Mouse (Mus musculus): ENCODE measurements around the gene Rps27rt. TPM values are rescaled to one million over a fixed set of nuclear protein-coding genes. Genes with fewer than 3 reads are reported as not detected.
"Not testable (repeated sequence)": the region's sequence is repeated elsewhere in the genome, so short reads cannot be mapped to it uniquely, and the experiment has no call there.

The Rps27rt gene
- polyA plus RNA-seq, 1 experiment from 2014 or later = 392 TPM

GRCm38 (mm10) chr9:114966286-114966685 is 16.3 kb downstream of the Rps27rt start:
- H3K4me2 ChIP-seq; H3K4me3 ChIP-seq (ENCODE audit: low read depth, low read length); H3K4me1 ChIP-seq (ENCODE audit: control insufficient read depth, insufficient read depth, low read length); H3K9me3 ChIP-seq (ENCODE audit: control insufficient read depth, low read length); ATAC-seq (ENCODE audit: low FRiP score); DNase-seq (ENCODE audit: low spot score, missing footprints); H3K9ac ChIP-seq (ENCODE audit: low read length); H3K36me3 ChIP-seq (ENCODE audit: control insufficient read depth, insufficient read depth, low read length); H3K27me3 ChIP-seq (ENCODE audit: control insufficient read depth, insufficient read depth, low read length); H3K27ac ChIP-seq (ENCODE audit: low read depth, low read length): not testable (repeated sequence)
- WGBS = 86% methylated on average over 7 of the region's 7 CpGs

GRCm38 (mm10) chr9:114964093-114964492 is 18.4 kb downstream of the Rps27rt start:
- no peak for ATAC-seq (ENCODE audit: low FRiP score)
- Histone ChIP-seq H3K36me3 (ENCODE audit: control insufficient read depth, insufficient read depth, low read length) (no peaks in the 10 kb centered on the region), H3K9me3 (ENCODE audit: control insufficient read depth, low read length) (no peaks in the 10 kb centered on the region), H3K4me3 (ENCODE audit: low read depth, low read length) (no peak overlapping the region), H3K27ac (ENCODE audit: low read depth, low read length) (no peak overlapping the region), H3K4me1 (ENCODE audit: control insufficient read depth, insufficient read depth, low read length) (no peaks in the 10 kb centered on the region), H3K27me3 (ENCODE audit: control insufficient read depth, insufficient read depth, low read length) (no peaks in the 10 kb centered on the region), H3K4me2 (no peak overlapping the region), H3K9ac (ENCODE audit: low read length) (no peak overlapping the region)
- DNase-seq (ENCODE audit: low spot score, missing footprints) = no peak
- 63% methylated on average over 3 of the region's 3 CpGs for WGBS

- no peaks in the 10 kb centered on the region for H3K27me3 ChIP-seq (ENCODE audit: control insufficient read depth, insufficient read depth, low read length)
- H3K9ac ChIP-seq (ENCODE audit: low read length) = no peak overlapping the region
- H3K36me3 ChIP-seq (ENCODE audit: control insufficient read depth, insufficient read depth, low read length) = no peaks in the 10 kb centered on the region
- H3K9me3 ChIP-seq (ENCODE audit: control insufficient read depth, low read length) = no peaks in the 10 kb centered on the region
- no peak overlapping the region for H3K4me3 ChIP-seq (ENCODE audit: low read depth, low read length)
- H3K4me2 ChIP-seq = no peak overlapping the region
- no peaks in the 10 kb centered on the region for H3K4me1 ChIP-seq (ENCODE audit: control insufficient read depth, insufficient read depth, low read length)
- ATAC-seq (ENCODE audit: low FRiP score) (no peak), DNase-seq (ENCODE audit: low spot score, missing footprints) (no peak)
- H3K27ac ChIP-seq (ENCODE audit: low read depth, low read length) = no peak overlapping the region
- WGBS = 87% methylated on average over 6 of the region's 6 CpGs
These were observed 21.7 kb downstream of the Rps27rt start for GRCm38 (mm10) chr9:114960844-114961243.

GRCm38 (mm10) chr9:114960043-114960789 is 22.3 kb downstream of the Rps27rt start:
- Histone ChIP-seq H3K4me1 (ENCODE audit: control insufficient read depth, insufficient read depth, low read length) (no peaks in the 10 kb centered on the region), H3K4me2 (no peak overlapping the region), H3K27ac (ENCODE audit: low read depth, low read length) (no peak overlapping the region), H3K4me3 (ENCODE audit: low read depth, low read length) (no peak overlapping the region), H3K9ac (ENCODE audit: low read length) (no peak overlapping the region), H3K9me3 (ENCODE audit: control insufficient read depth, low read length) (no peaks in the 10 kb centered on the region), H3K27me3 (ENCODE audit: control insufficient read depth, insufficient read depth, low read length) (no peaks in the 10 kb centered on the region), H3K36me3 (ENCODE audit: control insufficient read depth, insufficient read depth, low read length) (no peaks in the 10 kb centered on the region)
- ATAC-seq (ENCODE audit: low FRiP score) (no peak), DNase-seq (ENCODE audit: low spot score, missing footprints) (no peak)
- WGBS = 83% methylated on average over 4 of the region's 4 CpGs

- H3K9me3 ChIP-seq (ENCODE audit: control insufficient read depth, low read length) = no peaks in the 10 kb centered on the region
- peak; percentile 46; the same call in 1 of the 2 replicates for ATAC-seq (ENCODE audit: low FRiP score)
- H3K4me3 ChIP-seq (ENCODE audit: low read depth, low read length) = no peak overlapping the region
These were observed 25.6 kb downstream of the Rps27rt start for GRCm38 (mm10) chr9:114956945-114957344.

GRCm38 (mm10) chr9:114955340-114955739 is 27.2 kb downstream of the Rps27rt start:
- Histone ChIP-seq H3K4me3 (ENCODE audit: low read depth, low read length) (no peak overlapping the region), H3K9ac (ENCODE audit: low read length) (no peak overlapping the region), H3K4me1 (ENCODE audit: control insufficient read depth, insufficient read depth, low read length) (no peaks in the 10 kb centered on the region), H3K27me3 (ENCODE audit: control insufficient read depth, insufficient read depth, low read length) (no peaks in the 10 kb centered on the region), H3K27ac (ENCODE audit: low read depth, low read length) (no peak overlapping the region), H3K9me3 (ENCODE audit: control insufficient read depth, low read length) (no peaks in the 10 kb centered on the region), H3K36me3 (ENCODE audit: control insufficient read depth, insufficient read depth, low read length) (no peaks in the 10 kb centered on the region), H3K4me2 (no peak overlapping the region)
- DNase-seq (ENCODE audit: low spot score, missing footprints) (no peak), ATAC-seq (ENCODE audit: low FRiP score) (no peak)
- 93% methylated on average over 11 of the region's 11 CpGs for WGBS

More at GRCm38 (mm10) chr9:114956945-114957344, 25.6 kb downstream of the Rps27rt start:
- WGBS = 49% methylated on average over 5 of the region's 5 CpGs
- Histone ChIP-seq H3K4me2 (no peak overlapping the region), H3K36me3 (ENCODE audit: control insufficient read depth, insufficient read depth, low read length) (no peaks in the 10 kb centered on the region), H3K27me3 (ENCODE audit: control insufficient read depth, insufficient read depth, low read length) (no peaks in the 10 kb centered on the region), H3K27ac (ENCODE audit: low read depth, low read length) (no peak overlapping the region), H3K4me1 (ENCODE audit: control insufficient read depth, insufficient read depth, low read length) (no peaks in the 10 kb centered on the region), H3K9ac (ENCODE audit: low read length) (no peak overlapping the region)
- peak; percentile 91 for DNase-seq (ENCODE audit: low spot score, missing footprints)

GRCm38 (mm10) chr9:114952866-114953265 is 29.7 kb downstream of the Rps27rt start:
- no peak overlapping the region for H3K4me3 ChIP-seq (ENCODE audit: low read depth, low read length)
- H3K27ac ChIP-seq (ENCODE audit: low read depth, low read length) = no peak overlapping the region
- H3K4me2 ChIP-seq = no peak overlapping the region
- H3K36me3 ChIP-seq (ENCODE audit: control insufficient read depth, insufficient read depth, low read length) = no peaks in the 10 kb centered on the region
- no peak overlapping the region for H3K9ac ChIP-seq (ENCODE audit: low read length)
- ATAC-seq (ENCODE audit: low FRiP score) (no peak), DNase-seq (ENCODE audit: low spot score, missing footprints) (no peak)
- H3K4me1 ChIP-seq (ENCODE audit: control insufficient read depth, insufficient read depth, low read length) = no peaks in the 10 kb centered on the region
- 40% methylated on average over 1 of the region's 1 CpGs for WGBS
- H3K9me3 ChIP-seq (ENCODE audit: control insufficient read depth, low read length) = no peaks in the 10 kb centered on the region
- H3K27me3 ChIP-seq (ENCODE audit: control insufficient read depth, insufficient read depth, low read length) = no peaks in the 10 kb centered on the region

GRCm38 (mm10) chr9:114948395-114948794 is 34.1 kb downstream of the Rps27rt start:
- H3K4me1 ChIP-seq (ENCODE audit: control insufficient read depth, insufficient read depth, low read length) = no peaks in the 10 kb centered on the region
- no peaks in the 10 kb centered on the region for H3K36me3 ChIP-seq (ENCODE audit: control insufficient read depth, insufficient read depth, low read length)
- no peak overlapping the region for H3K4me3 ChIP-seq (ENCODE audit: low read depth, low read length)
- no peak overlapping the region for H3K4me2 ChIP-seq
- WGBS = 67% methylated on average over 5 of the region's 5 CpGs
- DNase-seq (ENCODE audit: low spot score, missing footprints) (no peak), ATAC-seq (ENCODE audit: low FRiP score) (no peak)
- H3K27me3 ChIP-seq (ENCODE audit: control insufficient read depth, insufficient read depth, low read length) = no peaks in the 10 kb centered on the region
- H3K9me3 ChIP-seq (ENCODE audit: control insufficient read depth, low read length) = no peaks in the 10 kb centered on the region
- H3K9ac ChIP-seq (ENCODE audit: low read length) = no peak overlapping the region
- H3K27ac ChIP-seq (ENCODE audit: low read depth, low read length) = no peak overlapping the region

GRCm38 (mm10) chr9:114945576-114945975 is 37.0 kb downstream of the Rps27rt start:
- Histone ChIP-seq H3K4me1 (ENCODE audit: control insufficient read depth, insufficient read depth, low read length) (no peaks in the 10 kb centered on the region), H3K4me3 (ENCODE audit: low read depth, low read length) (no peak overlapping the region), H3K27ac (ENCODE audit: low read depth, low read length) (no peak overlapping the region), H3K9me3 (ENCODE audit: control insufficient read depth, low read length) (no peaks in the 10 kb centered on the region; the same call in 1 of the 2 replicates), H3K36me3 (ENCODE audit: control insufficient read depth, insufficient read depth, low read length) (no peaks in the 10 kb centered on the region), H3K4me2 (no peak overlapping the region), H3K27me3 (ENCODE audit: control insufficient read depth, insufficient read depth, low read length) (no peaks in the 10 kb centered on the region), H3K9ac (ENCODE audit: low read length) (no peak overlapping the region)
- ATAC-seq (ENCODE audit: low FRiP score) (no peak), DNase-seq (ENCODE audit: low spot score, missing footprints) (no peak)
- WGBS = 89% methylated on average over 6 of the region's 6 CpGs

All from midbrain, embryonic 11.5 days (tissue).